Mouse (Mus musculus): ENCODE data around the gene Mak. TPM values are rescaled to one million over a fixed set of nuclear protein-coding genes. Genes with fewer than 3 reads are reported as not detected.

The Mak gene
- polyA plus RNA-seq, 1 experiment from 2014 or later: 0.76 TPM

Other genes starting within 250 kb of the Mak start
- gene Gcnt2, start 220.0 kb downstream of the Mak start, polyA plus RNA-seq (2014; fragmentation: Nextera tagmentation; extraction: Ambion mirVana): 5.9 and 6.9 TPM in 2 replicates
- 77.7 and 81.0 TPM in 2 replicates for gene Pak1ip1, start 78.7 kb downstream of the Mak start, polyA plus RNA-seq (2014; fragmentation: Nextera tagmentation; extraction: Ambion mirVana)
- 193 and 202 TPM in 2 replicates for gene Tmem14c, start 63.4 kb downstream of the Mak start, polyA plus RNA-seq (2014; fragmentation: Nextera tagmentation; extraction: Ambion mirVana)
- 0.11 TPM in 1 of 2 replicates, not detected in the other for gene Gcm2, start 31.3 kb upstream of the Mak start, polyA plus RNA-seq (2014; fragmentation: Nextera tagmentation; extraction: Ambion mirVana)
- not detected in 2 replicates for gene Sycp2l, start 34.6 kb upstream of the Mak start, polyA plus RNA-seq (2014; fragmentation: Nextera tagmentation; extraction: Ambion mirVana)
- 44.2 and 48.9 TPM in 2 replicates for gene Elovl2, start 140.7 kb upstream of the Mak start, polyA plus RNA-seq (2014; fragmentation: Nextera tagmentation; extraction: Ambion mirVana)
- gene Smim13, start 170.1 kb upstream of the Mak start, polyA plus RNA-seq (2014; fragmentation: Nextera tagmentation; extraction: Ambion mirVana): 17.8 and 19.4 TPM in 2 replicates
- not detected in 2 replicates for gene Gm17364, start 194.3 kb upstream of the Mak start, polyA plus RNA-seq (2014; fragmentation: Nextera tagmentation; extraction: Ambion mirVana)